ENCODE assay signal across 22 mouse cellular contexts in the genomic region with DNA sequence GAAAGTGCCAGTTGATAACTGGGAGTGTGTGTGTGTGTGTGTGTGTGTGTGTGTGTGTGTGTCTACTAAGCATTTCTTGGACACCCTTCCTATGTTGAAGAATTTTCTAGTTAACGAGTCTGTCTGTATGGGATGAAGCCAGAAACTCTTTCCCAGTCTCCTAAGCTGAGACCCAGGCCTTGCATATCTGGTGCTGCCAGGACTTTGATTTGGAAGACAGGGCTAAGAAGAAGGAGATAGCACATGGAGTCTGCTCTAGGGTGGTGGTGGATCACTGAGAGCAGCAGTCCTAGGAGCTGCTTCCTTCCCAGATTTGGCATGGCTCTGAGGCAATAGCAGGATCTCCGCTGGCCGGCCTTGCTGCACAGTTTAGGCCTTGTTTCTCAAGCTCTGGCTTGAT.
DNase-seq lines count a peak whose midpoint lies in the region; ATAC-seq and TF ChIP-seq lines count a peak whose summit lies in the region.
"Had no signal": no experiment of that assay in that cellular context is flagged by ENCODE, and none has a peak within 500 bp of the region (broad histone marks: within the 10 kb centered on the region; RNA-seq: fewer than 3 reads in every experiment).

No protein-coding gene starts in this region.

- H3K9me3 ChIP-seq in hindbrain, postnatal 0 days (ENCODE audit: low read length), result no peaks in the 10 kb centered on the region
- H3K9me3 ChIP-seq in hindbrain, embryonic 12.5 days (replicated peaks), result no peaks in the 10 kb centered on the region
- H3K9me3 ChIP-seq: embryonic facial prominence, embryonic 13.5 days; limb, embryonic 13.5 days; liver, embryonic 13.5 days had no signal

- H3K27ac ChIP-seq in hindbrain, postnatal 0 days, result no peak overlapping the region
- H3K27ac ChIP-seq in hindbrain, embryonic 12.5 days, result no peak overlapping the region
- H3K27ac ChIP-seq: embryonic facial prominence, embryonic 13.5 days; layer of hippocampus, adult 2 months; limb, embryonic 13.5 days; liver, embryonic 13.5 days; macrophage had no signal

- no peaks in the 10 kb centered on the region for H3K27me3 ChIP-seq in hindbrain, postnatal 0 days (ENCODE audit: insufficient read depth, low read length)
- H3K27me3 ChIP-seq in hindbrain, embryonic 12.5 days, result no peaks in the 10 kb centered on the region
- H3K27me3 ChIP-seq: embryonic facial prominence, embryonic 13.5 days; limb, embryonic 13.5 days; liver, embryonic 13.5 days; Patski had no signal

- no peaks in the 10 kb centered on the region for H3K4me1 ChIP-seq in hindbrain, postnatal 0 days (ENCODE audit: insufficient read depth, low read length)
- no peaks in the 10 kb centered on the region for H3K4me1 ChIP-seq in hindbrain, embryonic 12.5 days
- H3K4me1 ChIP-seq: embryonic facial prominence, embryonic 13.5 days; limb, embryonic 13.5 days; liver, embryonic 13.5 days had no signal

- no peak for TF ChIP-seq CTCF in hindbrain, postnatal 0 days (IDR thresholded peaks at IDR 0.05; ENCODE audit: low read depth)

- H3K4me2 ChIP-seq in hindbrain, postnatal 0 days (ENCODE audit: low read depth, low read length), result no peak overlapping the region
- no peak overlapping the region for H3K4me2 ChIP-seq in hindbrain, embryonic 12.5 days (replicated peaks)
- H3K4me2 ChIP-seq: embryonic facial prominence, embryonic 13.5 days; heart, embryonic 11.5 days; limb, embryonic 13.5 days; liver, embryonic 13.5 days; lung, embryonic 14.5 days; midbrain, embryonic 11.5 days had no signal

- peak; percentile 32; the same call in 1 of the 2 replicates for ATAC-seq in hindbrain, postnatal 0 days
- no peak for ATAC-seq in hindbrain, embryonic 12.5 days (ENCODE audit: low FRiP score)
- ATAC-seq in inflammation-experienced regulatory T-cells, adult 6 months, result no peak
- ATAC-seq: Patski had no signal

- H3K36me3 ChIP-seq in hindbrain, postnatal 0 days (ENCODE audit: insufficient read depth, low read length), result no peaks in the 10 kb centered on the region
- H3K36me3 ChIP-seq in hindbrain, embryonic 12.5 days, result no peaks in the 10 kb centered on the region
- H3K36me3 ChIP-seq: embryonic facial prominence, embryonic 13.5 days; limb, embryonic 13.5 days; liver, embryonic 13.5 days had no signal

- no peak overlapping the region for H3K9ac ChIP-seq in hindbrain, postnatal 0 days (replicated peaks; ENCODE audit: low read length)
- H3K9ac ChIP-seq in hindbrain, embryonic 12.5 days, result no peak overlapping the region
- H3K9ac ChIP-seq: embryonic facial prominence, embryonic 13.5 days; limb, embryonic 13.5 days; liver, embryonic 13.5 days; lung, embryonic 14.5 days had no signal

- no peak overlapping the region for H3K4me3 ChIP-seq in hindbrain, postnatal 0 days (ENCODE audit: low read length)
- H3K4me3 ChIP-seq in hindbrain, embryonic 12.5 days, result no peak overlapping the region
- H3K4me3 ChIP-seq: embryonic facial prominence, embryonic 13.5 days; layer of hippocampus, adult 2 months; limb, embryonic 13.5 days; liver, embryonic 13.5 days had no signal

- WGBS in hindbrain, postnatal 0 days, result 87% methylated on average over 3 of the region's 3 CpGs
- 89% methylated on average over 3 of the region's 3 CpGs for WGBS in hindbrain, embryonic 12.5 days

- peak; percentile 19 for DNase-seq in adrenal gland, adult 2 months
- no peak for DNase-seq in adrenal gland, adult 18-20 months (ENCODE audit: low spot score in 2 of 2)
- peak; percentile 23 for DNase-seq in gastrocnemius, postnatal 25 days
- no peak for DNase-seq in gastrocnemius, adult 18-20 months (ENCODE audit: low spot score)
- no peak for DNase-seq in hindbrain, postnatal 0 days (ENCODE audit: low spot score)
- no peak for DNase-seq in spleen, postnatal 4 days (ENCODE audit: low spot score in 2 of 2)
- DNase-seq: cerebellum, postnatal 10 days; kidney, adult 8-10 months; kidney, postnatal 14 days; layer of hippocampus, postnatal 36 days; liver, embryonic 13.5 days; lung, embryonic 14.5 days; thymus, postnatal 36 days had no signal

Comparison
In these comparisons a context has a peak if more than half of its experiments do, and no peak if none do; other contexts are left out.
1. DNase-seq: peak in adrenal gland, adult 2 months (single experiment) and gastrocnemius, postnatal 25 days (single experiment); none in adrenal gland, adult 18-20 months (0 of 2), gastrocnemius, adult 18-20 months (single experiment), hindbrain, postnatal 0 days (single experiment) and spleen, postnatal 4 days (0 of 2).